8 mouse cellular contexts compared by ENCODE assay signal in the genomic region with DNA sequence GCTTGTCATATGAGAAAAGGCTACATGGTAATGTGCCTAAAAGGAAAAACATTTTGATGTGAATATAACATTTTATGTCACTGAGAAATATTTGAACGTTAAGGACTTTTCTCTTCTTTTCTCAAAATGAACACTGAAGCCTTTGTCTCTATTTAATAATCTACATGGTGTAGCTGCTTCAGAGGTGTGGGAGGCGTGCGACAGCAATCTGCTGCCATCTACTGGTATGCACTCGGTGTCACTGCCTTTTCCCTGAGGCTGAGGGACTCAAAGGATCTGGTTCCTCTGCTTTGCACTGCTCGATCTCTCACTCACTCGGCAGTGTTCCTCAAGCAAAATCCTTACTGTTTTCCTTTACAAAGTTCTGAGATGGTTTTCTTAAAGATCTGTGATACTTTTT. TPM values are rescaled to one million over a fixed set of nuclear protein-coding genes. Genes with fewer than 3 reads are reported as not detected.
A peak's percentile ranks its signal among the peaks of the same experiment; 100 is the strongest.
DNase-seq lines count a peak whose midpoint lies in the region; ATAC-seq lines count a peak whose summit lies in the region.

No protein-coding gene starts in this region.

- peaks cover 24% of the 10 kb centered on the region for H3K4me1 ChIP-seq in embryonic facial prominence, embryonic 10.5 days
- peaks cover 16% of the 10 kb centered on the region for H3K4me1 ChIP-seq in midbrain, embryonic 16.5 days (ENCODE audit: control insufficient read depth, insufficient read depth, low read length)

- peak; percentile 99 for ATAC-seq in granulocyte monocyte progenitor cell, adult 5-6 weeks (replicated peaks; ENCODE audit: poor library complexity, severe bottlenecking)
- ATAC-seq in midbrain, embryonic 16.5 days = peak; percentile 97

- H3K27me3 ChIP-seq in embryonic facial prominence, embryonic 10.5 days (replicated peaks; ENCODE audit: low read depth, poor library complexity, severe bottlenecking) = peaks cover 9% of the 10 kb centered on the region
- no peaks in the 10 kb centered on the region for H3K27me3 ChIP-seq in midbrain, embryonic 16.5 days (ENCODE audit: control insufficient read depth, insufficient read depth, low read depth, low read length)

- H3K4me3 ChIP-seq in embryonic facial prominence, embryonic 10.5 days = no peak overlapping the region
- no peak overlapping the region for H3K4me3 ChIP-seq in midbrain, embryonic 16.5 days (ENCODE audit: low read depth, low read length)

- no peaks in the 10 kb centered on the region for H3K36me3 ChIP-seq in embryonic facial prominence, embryonic 10.5 days (replicated peaks)
- H3K36me3 ChIP-seq in midbrain, embryonic 16.5 days (ENCODE audit: control insufficient read depth, insufficient read depth, low read length) = no peaks in the 10 kb centered on the region

- DNase-seq in 416B (ENCODE audit: low read depth) = peak; percentile 65
- DNase-seq in adrenal gland, postnatal 10 days = peak; percentile 83
- peak; percentile 82 for DNase-seq in embryonic facial prominence, embryonic 10.5 days (ENCODE audit: low spot score)
- peak; percentile 64 for DNase-seq in kidney, adult 11 months
- peak; percentile 88 for DNase-seq in left cerebral cortex, postnatal 4 days
- DNase-seq in spleen, postnatal 10 days (ENCODE audit: low spot score in 2 of 2) = peak; percentile 25 to 70

- no peak overlapping the region for H3K4me2 ChIP-seq in midbrain, embryonic 16.5 days (ENCODE audit: low read length)

- WGBS in embryonic facial prominence, embryonic 10.5 days = 3% methylated on average over 6 of the region's 6 CpGs
- WGBS in midbrain, embryonic 16.5 days = 0% methylated on average over 6 of the region's 6 CpGs

- intact Hi-C loops in left cerebral cortex, postnatal 4 days (cut with DNase I) = loop anchor here (5.0 to 10.0 kb wide), 3 partner anchors 394 to 651 kb away; no protein-coding TSS in a partner anchor

- no peaks in the 10 kb centered on the region for H3K9me3 ChIP-seq in embryonic facial prominence, embryonic 10.5 days
- H3K9me3 ChIP-seq in midbrain, embryonic 16.5 days (replicated peaks; ENCODE audit: control insufficient read depth, low read length, poor library complexity, severe bottlenecking) = no peaks in the 10 kb centered on the region

- H3K9ac ChIP-seq in midbrain, embryonic 16.5 days (ENCODE audit: low read depth, low read length) = no peak overlapping the region

- no peak overlapping the region for H3K27ac ChIP-seq in embryonic facial prominence, embryonic 10.5 days (replicated peaks)
- H3K27ac ChIP-seq in midbrain, embryonic 16.5 days (ENCODE audit: low read length) = peak overlapping the region; percentile 75

RNA-seq across cellular contexts. Expression of gene Ggact, which starts 37.4 kb away (rescaled TPM):
- 10 to 100 TPM; 36.5 to 45.0 TPM for total RNA-seq in adrenal gland, postnatal 10 days (2021)
- polyA plus RNA-seq in embryonic facial prominence, embryonic 10.5 days (2016; fragmentation: Nextera tagmentation; extraction: Ambion mirVana) = 5.3 and 7.2 TPM in 2 replicates
- total RNA-seq in granulocyte monocyte progenitor cell, adult 5-6 weeks (2014; fragmentation: Nextera tagmentation) = 2.2 and 3.7 TPM in 2 replicates
- 0.31 and 2.3 TPM in 2 replicates for total RNA-seq in granulocyte monocyte progenitor cell, adult 5-6 weeks (2017)
- 10 to 100 TPM; 11.4 to 11.5 TPM for total RNA-seq in left cerebral cortex, postnatal 4 days (2021)
- 6.8 and 8.7 TPM in 2 replicates for polyA plus RNA-seq in midbrain, embryonic 16.5 days (2015; fragmentation: Nextera tagmentation; extraction: Ambion mirVana)
